Mouse (Mus musculus): ENCODE measurements around the gene Cxcl14. TPM values are rescaled to one million over a fixed set of nuclear protein-coding genes. Genes with fewer than 3 reads are reported as not detected.

The Cxcl14 gene
- total RNA-seq, 1 experiment, result 2.8 TPM

GRCm38 (mm10) chr13:56260344-56260780 lies 36.0 kb downstream of the Cxcl14 start:
- Histone ChIP-seq H3K27ac (ENCODE audit: insufficient read depth, low read depth, low read length, poor library complexity, severe bottlenecking) (no peak overlapping the region), H3K36me3 (ENCODE audit: control insufficient read depth, insufficient read depth, low read length, poor library complexity, severe bottlenecking) (no peaks in the 10 kb centered on the region), H3K4me1 (ENCODE audit: control insufficient read depth in 2 of 2, insufficient read depth in 2 of 2, low read length in 2 of 2, poor library complexity in 1 of 2) (peaks cover 0 to 3% of the 10 kb centered on the region in 2 experiments; a peak in 2 of 4 replicates), H3K9ac (ENCODE audit: insufficient read depth, low read depth, low read length, poor library complexity, severe bottlenecking) (no peak overlapping the region), H3K9me3 (ENCODE audit: control insufficient read depth, insufficient read depth, low read depth, low read length) (no peaks in the 10 kb centered on the region), H3K4me3 (ENCODE audit: insufficient read depth in 1 of 2, low read depth in 1 of 2, low read length in 2 of 2, poor library complexity in 1 of 2, severe bottlenecking in 1 of 2) (peak overlapping the region in 1 of 2 experiments; percentile 20; a peak in 1 of 4 replicates)
- DNase-seq (ENCODE audit: low read depth, low spot score), result no peak
- in situ Hi-C loops (cut with MboI; ENCODE audit: low sequenced_read_pairs in 2 of 2, unreplicated experiment in 2 of 2), result no loop called here
- TF ChIP-seq ZNF384 (IDR thresholded peaks at IDR 0.05; ENCODE audit: low read depth, low read length) (no peak), MAFK (IDR thresholded peaks at IDR 0.05; ENCODE audit: insufficient read depth, low read depth, low read length) (no peak)

DNA sequence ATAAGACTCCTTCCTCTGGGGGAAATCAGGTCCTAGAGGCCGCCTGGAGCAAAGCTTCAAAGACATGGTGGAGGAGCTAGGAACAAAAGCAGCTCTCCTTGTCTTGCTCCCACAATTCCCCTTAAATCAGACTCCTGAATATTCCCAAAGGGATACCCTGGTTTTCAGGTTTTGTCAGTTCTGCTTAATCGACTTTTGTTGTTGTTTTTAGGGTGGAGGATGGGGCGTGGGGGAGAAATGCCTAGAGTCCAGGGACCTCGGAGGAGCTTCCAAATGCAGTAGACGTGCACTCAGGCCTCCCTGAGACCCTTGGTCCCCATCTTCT lies 36.5 kb downstream of the Cxcl14 start:
- Histone ChIP-seq H3K27ac (ENCODE audit: insufficient read depth, low read depth, low read length, poor library complexity, severe bottlenecking) (no peak overlapping the region), H3K9me3 (ENCODE audit: control insufficient read depth, insufficient read depth, low read depth, low read length) (no peaks in the 10 kb centered on the region), H3K9ac (ENCODE audit: insufficient read depth, low read depth, low read length, poor library complexity, severe bottlenecking) (no peak overlapping the region), H3K36me3 (ENCODE audit: control insufficient read depth, insufficient read depth, low read length, poor library complexity, severe bottlenecking) (no peaks in the 10 kb centered on the region), H3K4me3 (ENCODE audit: insufficient read depth in 1 of 2, low read depth in 1 of 2, low read length in 2 of 2, poor library complexity in 1 of 2, severe bottlenecking in 1 of 2) (peak overlapping the region in 1 of 2 experiments; percentile 41; a peak in 2 of 4 replicates), H3K4me1 (ENCODE audit: control insufficient read depth in 2 of 2, insufficient read depth in 2 of 2, low read length in 2 of 2, poor library complexity in 1 of 2) (peaks cover 0 to 3% of the 10 kb centered on the region in 2 experiments; a peak in 2 of 4 replicates)
- no peak for TF ChIP-seq ZNF384 (IDR thresholded peaks at IDR 0.05; ENCODE audit: low read depth, low read length)
- TF ChIP-seq MAFK (IDR thresholded peaks at IDR 0.05; ENCODE audit: insufficient read depth, low read depth, low read length), result no peak
- TF ChIP-seq ZC3H11A (IDR thresholded peaks at IDR 0.05; ENCODE audit: borderline replicate concordance, low read depth, low read length), result no peak
- no peak for TF ChIP-seq HCFC1 (IDR thresholded peaks at IDR 0.05; ENCODE audit: borderline replicate concordance, insufficient read depth, low read length)
- TF ChIP-seq CHD2 (IDR thresholded peaks at IDR 0.05; ENCODE audit: low read depth, low read length), result no peak
- in situ Hi-C loops (cut with MboI; ENCODE audit: low sequenced_read_pairs in 2 of 2, unreplicated experiment in 2 of 2), result no loop called here
- peak; percentile 33 for DNase-seq (ENCODE audit: low read depth, low spot score)

DNA sequence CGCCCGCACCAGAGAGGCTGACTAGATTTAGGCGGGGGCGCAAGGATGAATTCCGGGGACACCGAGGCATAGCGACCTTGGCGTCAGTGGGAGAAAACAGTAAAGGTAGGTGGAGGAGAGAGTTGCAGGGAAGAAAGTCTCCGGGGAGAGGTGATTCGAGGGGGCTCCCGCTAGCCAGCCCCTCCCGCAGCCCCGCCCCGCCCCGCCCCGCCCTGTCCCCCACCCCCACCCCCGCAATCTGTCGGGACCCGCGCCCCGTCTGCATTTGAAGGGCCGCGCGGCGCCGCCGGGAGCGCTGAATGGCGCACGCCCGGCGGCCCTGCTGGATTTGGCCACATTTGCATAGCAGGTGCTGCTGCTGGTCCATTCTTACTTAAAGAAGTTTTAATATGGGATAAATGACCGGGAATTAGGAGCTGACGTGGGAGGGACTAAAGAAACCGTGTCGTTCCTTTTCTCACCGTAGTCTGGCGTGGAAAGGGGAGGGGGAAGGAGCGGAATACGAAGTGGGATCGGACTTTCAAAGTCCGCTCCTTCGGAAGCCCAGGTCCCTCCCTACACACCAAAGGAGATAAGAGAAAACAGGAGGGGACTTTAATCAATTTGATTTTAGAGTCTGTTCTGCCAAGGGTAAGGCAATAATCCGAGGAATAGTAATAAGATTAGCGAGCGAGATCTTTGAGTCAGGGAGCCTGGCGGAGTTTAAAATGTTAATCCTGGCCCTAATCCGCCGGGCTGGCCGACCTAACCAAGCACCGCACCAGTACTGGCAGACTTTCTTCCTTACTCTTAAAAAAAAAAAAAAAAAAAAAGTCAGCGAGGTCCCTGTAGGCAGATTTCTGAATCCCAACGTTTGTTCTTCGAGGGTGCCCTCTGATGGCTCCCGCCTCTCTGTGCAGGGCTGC lies 37.1 kb downstream of the Cxcl14 start:
- DNase-seq (ENCODE audit: low read depth, low spot score), result peak; percentile 31
- Histone ChIP-seq H3K9me3 (ENCODE audit: control insufficient read depth, insufficient read depth, low read depth, low read length) (no peaks in the 10 kb centered on the region), H3K4me3 (ENCODE audit: insufficient read depth in 1 of 2, low read depth in 1 of 2, low read length in 2 of 2, poor library complexity in 1 of 2, severe bottlenecking in 1 of 2) (peak overlapping the region; percentile 41 to 42), H3K27ac (ENCODE audit: insufficient read depth, low read depth, low read length, poor library complexity, severe bottlenecking) (no peak overlapping the region), H3K9ac (ENCODE audit: insufficient read depth, low read depth, low read length, poor library complexity, severe bottlenecking) (no peak overlapping the region), H3K4me1 (ENCODE audit: control insufficient read depth in 2 of 2, insufficient read depth in 2 of 2, low read length in 2 of 2, poor library complexity in 1 of 2) (peaks cover 0 to 3% of the 10 kb centered on the region in 2 experiments; a peak in 2 of 4 replicates), H3K36me3 (ENCODE audit: control insufficient read depth, insufficient read depth, low read length, poor library complexity, severe bottlenecking) (no peaks in the 10 kb centered on the region)
- TF ChIP-seq HCFC1 (IDR thresholded peaks at IDR 0.05; ENCODE audit: borderline replicate concordance, insufficient read depth, low read length) (no peak), ZNF384 (IDR thresholded peaks at IDR 0.05; ENCODE audit: low read depth, low read length) (peak; percentile 88), ZC3H11A (IDR thresholded peaks at IDR 0.05; ENCODE audit: borderline replicate concordance, low read depth, low read length) (no peak)
- in situ Hi-C loops (cut with MboI; ENCODE audit: low sequenced_read_pairs in 2 of 2, unreplicated experiment in 2 of 2), result no loop called here

GRCm38 (mm10) chr13:56258196-56259020 lies 37.9 kb downstream of the Cxcl14 start:
- H3K4me1 ChIP-seq (ENCODE audit: control insufficient read depth in 2 of 2, insufficient read depth in 2 of 2, low read length in 2 of 2, poor library complexity in 1 of 2), result peaks cover 0 to 3% of the 10 kb centered on the region in 2 experiments; a peak in 2 of 4 replicates
- no peaks in the 10 kb centered on the region for H3K9me3 ChIP-seq (ENCODE audit: control insufficient read depth, insufficient read depth, low read depth, low read length)
- H3K9ac ChIP-seq (ENCODE audit: insufficient read depth, low read depth, low read length, poor library complexity, severe bottlenecking), result no peak overlapping the region
- H3K27ac ChIP-seq (ENCODE audit: insufficient read depth, low read depth, low read length, poor library complexity, severe bottlenecking), result no peak overlapping the region
- peak overlapping the region; percentile 27 to 42 for H3K4me3 ChIP-seq (ENCODE audit: insufficient read depth in 1 of 2, low read depth in 1 of 2, low read length in 2 of 2, poor library complexity in 1 of 2, severe bottlenecking in 1 of 2)
- H3K36me3 ChIP-seq (ENCODE audit: control insufficient read depth, insufficient read depth, low read length, poor library complexity, severe bottlenecking), result no peaks in the 10 kb centered on the region
- peak; percentile 22 for DNase-seq (ENCODE audit: low read depth, low spot score)
- TF ChIP-seq ZC3H11A (IDR thresholded peaks at IDR 0.05; ENCODE audit: borderline replicate concordance, low read depth, low read length), result no peak
- TF ChIP-seq HCFC1 (IDR thresholded peaks at IDR 0.05; ENCODE audit: borderline replicate concordance, insufficient read depth, low read length), result no peak
- no peak for TF ChIP-seq ZNF384 (IDR thresholded peaks at IDR 0.05; ENCODE audit: low read depth, low read length)
- TF ChIP-seq CHD2 (IDR thresholded peaks at IDR 0.05; ENCODE audit: low read depth, low read length), result no peak
- no peak for TF ChIP-seq MAFK (IDR thresholded peaks at IDR 0.05; ENCODE audit: insufficient read depth, low read depth, low read length)
- in situ Hi-C loops (cut with MboI; ENCODE audit: low sequenced_read_pairs in 2 of 2, unreplicated experiment in 2 of 2), result no loop called here

Data from ES-E14 (cell line).